Mouse (Mus musculus) embryonic facial prominence, embryonic 12.5 days (tissue): ENCODE measurements at regions not wholly inside any gene's neighbourhood (a gene's known extent, or its start where the extent isn't known, plus 50 kb on each side); places are given as distances from the start of the nearest gene placed in this dataset.

Experiments used
- ATAC-seq: fragments of 200-750 bp; cut with Nextera tagmentation; 2 replicates; pipeline ENCODE4 v1.8.0; 2017; ENCODE audit not compliant: insufficient number of reproducible peaks, insufficient read depth, low FRiP score, low TSS enrichment
- H3K27ac ChIP-seq: fragments of 300-500 bp; sonication (generic); 2 replicates; pipeline ENCODE4 v1.5.1; 2016; ENCODE audit warnings: mild to moderate bottlenecking
- H3K27me3 ChIP-seq: fragments of 300-500 bp; sonication (generic); 2 replicates; pipeline ENCODE4 v1.6.1; 2016; ENCODE audit warnings: mild to moderate bottlenecking, moderate library complexity
- H3K36me3 ChIP-seq: fragments of 300-500 bp; sonication (generic); 2 replicates; pipeline ENCODE4 v1.6.1; 2016; ENCODE audit warnings: mild to moderate bottlenecking
- H3K4me1 ChIP-seq: fragments of 300-500 bp; sonication (generic); 2 replicates; pipeline ENCODE4 v1.6.1; 2016
- H3K4me2 ChIP-seq: fragments of 300-500 bp; sonication (generic); replicated peaks from 2 replicates; pipeline ENCODE4 v1.6.1; 2016; ENCODE audit warnings: mild to moderate bottlenecking, moderate library complexity
- H3K4me3 ChIP-seq: fragments of 300-500 bp; sonication (generic); 2 replicates; pipeline ENCODE4 v1.5.1; 2016; ENCODE audit warnings: mild to moderate bottlenecking
- H3K9ac ChIP-seq: fragments of 300-500 bp; sonication (generic); 2 replicates; pipeline ENCODE4 v1.6.1; 2016; ENCODE audit warnings: mild to moderate bottlenecking, moderate library complexity
- H3K9me3 ChIP-seq: fragments of 300-500 bp; sonication (generic); 2 replicates; pipeline ENCODE4 v1.6.1; 2016; ENCODE audit warnings: mild to moderate bottlenecking, moderate library complexity
- WGBS: fragments of 180-500 bp; shearing (Covaris S2); methylation state at CpG from one replicate; pipeline ENCODE4 v1.1.7; 2016; 5-methylcytosine and 5-hydroxymethylcytosine counted together

- WGBS = 95% methylated on average over 2 of the region's 2 CpGs
Measured at GRCm38 (mm10) chr3:52722946-52723345, 294.1 kb downstream of the Cog6 start.

GRCm38 (mm10) chr3:52719181-52719580 is 297.9 kb downstream of the Cog6 start:
- Histone ChIP-seq H3K9me3 (no peaks in the 10 kb centered on the region), H3K9ac (no peak overlapping the region), H3K4me2 (no peak overlapping the region), H3K27ac (no peak overlapping the region), H3K36me3 (no peaks in the 10 kb centered on the region), H3K27me3 (no peaks in the 10 kb centered on the region), H3K4me3 (no peak overlapping the region), H3K4me1 (no peaks in the 10 kb centered on the region)
- ATAC-seq = no peak
- 73% methylated on average over 3 of the region's 3 CpGs for WGBS

More at GRCm38 (mm10) chr3:52722946-52723345, 294.1 kb downstream of the Cog6 start:
- H3K9ac ChIP-seq = no peak overlapping the region
- H3K27me3 ChIP-seq = no peaks in the 10 kb centered on the region
- ATAC-seq = no peak
- no peaks in the 10 kb centered on the region for H3K36me3 ChIP-seq
- H3K9me3 ChIP-seq = no peaks in the 10 kb centered on the region
- no peak overlapping the region for H3K27ac ChIP-seq
- H3K4me1 ChIP-seq = no peaks in the 10 kb centered on the region
- no peak overlapping the region for H3K4me3 ChIP-seq
- H3K4me2 ChIP-seq = no peak overlapping the region

GRCm38 (mm10) chr3:52717324-52717723 is 299.7 kb downstream of the Cog6 start:
- Histone ChIP-seq H3K27me3 (no peaks in the 10 kb centered on the region), H3K36me3 (no peaks in the 10 kb centered on the region), H3K9me3 (no peaks in the 10 kb centered on the region), H3K4me1 (no peaks in the 10 kb centered on the region), H3K4me3 (no peak overlapping the region), H3K4me2 (no peak overlapping the region), H3K27ac (no peak overlapping the region), H3K9ac (no peak overlapping the region)
- WGBS = 84% methylated on average over 5 of the region's 5 CpGs
- no peak for ATAC-seq

GRCm38 (mm10) chr3:52712151-52712550 is 304.9 kb downstream of the Cog6 start:
- Histone ChIP-seq H3K36me3 (no peaks in the 10 kb centered on the region), H3K9ac (no peak overlapping the region), H3K27ac (no peak overlapping the region), H3K27me3 (0 out of 2 replicates have a peak, but pooled peaks cover 4% of the 10 kb centered on the region), H3K4me2 (no peak overlapping the region), H3K4me3 (no peak overlapping the region), H3K4me1 (no peaks in the 10 kb centered on the region), H3K9me3 (no peaks in the 10 kb centered on the region)
- 85% methylated on average over 5 of the region's 5 CpGs for WGBS
- no peak for ATAC-seq

GRCm38 (mm10) chr3:52711133-52711532 is 305.9 kb downstream of the Cog6 start:
- Histone ChIP-seq H3K9ac (no peak overlapping the region), H3K4me2 (no peak overlapping the region), H3K27ac (no peak overlapping the region), H3K36me3 (no peaks in the 10 kb centered on the region), H3K27me3 (0 out of 2 replicates have a peak, but pooled peaks cover 4% of the 10 kb centered on the region), H3K9me3 (no peaks in the 10 kb centered on the region), H3K4me1 (no peaks in the 10 kb centered on the region), H3K4me3 (no peak overlapping the region)
- 71% methylated on average over 9 of the region's 9 CpGs for WGBS
- no peak for ATAC-seq

- ATAC-seq = no peak
- Histone ChIP-seq H3K4me3 (no peak overlapping the region), H3K9ac (no peak overlapping the region), H3K4me2 (no peak overlapping the region), H3K9me3 (no peaks in the 10 kb centered on the region), H3K27me3 (0 out of 2 replicates have a peak, but pooled peaks cover 9% of the 10 kb centered on the region), H3K27ac (no peak overlapping the region), H3K4me1 (no peaks in the 10 kb centered on the region), H3K36me3 (no peaks in the 10 kb centered on the region)
- 72% methylated on average over 3 of the region's 3 CpGs for WGBS
Measured at GRCm38 (mm10) chr3:52708746-52709145, 308.3 kb downstream of the Cog6 start.

- Histone ChIP-seq H3K4me3 (no peak overlapping the region), H3K27ac (no peak overlapping the region), H3K36me3 (no peaks in the 10 kb centered on the region), H3K27me3 (0 out of 2 replicates have a peak, but pooled peaks cover 9% of the 10 kb centered on the region), H3K4me1 (no peaks in the 10 kb centered on the region), H3K9ac (no peak overlapping the region), H3K4me2 (no peak overlapping the region), H3K9me3 (no peaks in the 10 kb centered on the region)
- 44% methylated on average over 1 of the region's 1 CpGs for WGBS
- ATAC-seq = no peak
Measured at GRCm38 (mm10) chr3:52708301-52708700, 308.7 kb downstream of the Cog6 start.

GRCm38 (mm10) chr3:52706626-52707025 is 310.4 kb downstream of the Cog6 start:
- ATAC-seq = no peak
- H3K4me2 ChIP-seq = no peak overlapping the region
- H3K36me3 ChIP-seq = no peaks in the 10 kb centered on the region
- WGBS = 86% methylated on average over 2 of the region's 2 CpGs
- H3K27me3 ChIP-seq = 0 out of 2 replicates have a peak, but pooled peaks cover 9% of the 10 kb centered on the region
- no peaks in the 10 kb centered on the region for H3K4me1 ChIP-seq
- H3K27ac ChIP-seq = no peak overlapping the region
- H3K9me3 ChIP-seq = no peaks in the 10 kb centered on the region
- no peak overlapping the region for H3K9ac ChIP-seq
- no peak overlapping the region for H3K4me3 ChIP-seq

GRCm38 (mm10) chr3:52703751-52704150 is 313.3 kb downstream of the Cog6 start:
- no peak overlapping the region for H3K4me2 ChIP-seq
- no peak overlapping the region for H3K9ac ChIP-seq
- 93% methylated on average over 6 of the region's 6 CpGs for WGBS
- no peak for ATAC-seq
- no peaks in the 10 kb centered on the region for H3K36me3 ChIP-seq
- H3K9me3 ChIP-seq = no peaks in the 10 kb centered on the region
- no peaks in the 10 kb centered on the region for H3K4me1 ChIP-seq
- H3K27ac ChIP-seq = no peak overlapping the region
- H3K27me3 ChIP-seq = 0 out of 2 replicates have a peak, but pooled peaks cover 9% of the 10 kb centered on the region
- no peak overlapping the region for H3K4me3 ChIP-seq

- peaks cover 4% of the 10 kb centered on the region; the same call in 1 of the 2 replicates for H3K9me3 ChIP-seq
- H3K36me3 ChIP-seq = no peaks in the 10 kb centered on the region
- H3K27ac ChIP-seq = no peak overlapping the region
- no peak for ATAC-seq
- no peaks in the 10 kb centered on the region for H3K4me1 ChIP-seq
- H3K4me2 ChIP-seq = no peak overlapping the region
- H3K4me3 ChIP-seq = no peak overlapping the region
- WGBS = 73% methylated on average over 4 of the region's 4 CpGs
- H3K27me3 ChIP-seq = 0 out of 2 replicates have a peak, but pooled peaks cover 6% of the 10 kb centered on the region
- no peak overlapping the region for H3K9ac ChIP-seq
Measured at GRCm38 (mm10) chr3:52702962-52703361, 314.1 kb downstream of the Cog6 start.

GRCm38 (mm10) chr3:52701601-52702000 is 315.4 kb downstream of the Cog6 start:
- H3K9ac ChIP-seq = no peak overlapping the region
- 0 out of 2 replicates have a peak, but pooled peaks cover 5% of the 10 kb centered on the region for H3K27me3 ChIP-seq
- peaks cover 5% of the 10 kb centered on the region; the same call in 1 of the 2 replicates for H3K9me3 ChIP-seq
- ATAC-seq = no peak
- 61% methylated on average over 3 of the region's 3 CpGs for WGBS
- H3K36me3 ChIP-seq = no peaks in the 10 kb centered on the region
- H3K27ac ChIP-seq = no peak overlapping the region
- no peak overlapping the region for H3K4me2 ChIP-seq
- H3K4me1 ChIP-seq = no peaks in the 10 kb centered on the region
- H3K4me3 ChIP-seq = no peak overlapping the region

- 60% methylated on average over 2 of the region's 2 CpGs for WGBS
- no peaks in the 10 kb centered on the region for H3K36me3 ChIP-seq
- no peak for ATAC-seq
- no peaks in the 10 kb centered on the region for H3K4me1 ChIP-seq
- no peak overlapping the region for H3K4me2 ChIP-seq
- no peak overlapping the region for H3K9ac ChIP-seq
- H3K27me3 ChIP-seq = no peaks in the 10 kb centered on the region
- H3K9me3 ChIP-seq = peaks cover 5% of the 10 kb centered on the region; the same call in 1 of the 2 replicates
- no peak overlapping the region for H3K27ac ChIP-seq
- no peak overlapping the region for H3K4me3 ChIP-seq
Measured at GRCm38 (mm10) chr3:52693813-52694212, 323.2 kb downstream of the Cog6 start.
